Mouse (Mus musculus): ENCODE measurements around the gene Ubxn11. TPM values are rescaled to one million over a fixed set of nuclear protein-coding genes. Genes with fewer than 3 reads are reported as not detected.

Gene Ubxn11
- total and polyA plus RNA-seq, 3 experiments, result 6.0 to 38.8 (median 18.8) TPM

DNA sequence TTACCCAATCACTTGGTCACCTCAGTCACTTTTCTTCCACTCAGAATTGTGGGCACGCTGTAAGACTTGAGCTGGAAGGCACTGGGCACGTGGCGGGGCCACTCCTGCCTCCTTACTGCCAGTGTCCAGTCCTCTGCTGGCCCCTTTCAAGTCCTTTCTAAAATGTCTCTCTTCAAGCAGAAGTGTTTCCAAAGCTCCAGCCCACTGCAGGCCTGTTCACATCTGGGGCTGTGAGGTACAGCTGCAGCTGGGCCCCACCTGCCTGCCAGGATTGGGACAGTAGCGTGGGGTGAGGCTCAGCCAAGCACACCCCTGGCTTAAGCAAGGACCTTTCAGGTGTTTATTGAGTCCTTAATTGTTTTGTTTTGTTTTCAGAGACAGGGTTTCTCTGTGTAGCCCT, 11.7 kb downstream of the Ubxn11 start:
- Histone ChIP-seq H3K27me3 (replicated peaks) (no peaks in the 10 kb centered on the region), H3K36me3 (replicated peaks in 1 of 2; ENCODE audit: control insufficient read depth in 1 of 2, insufficient read depth in 1 of 2, low read length in 1 of 2) (peaks cover 36 to 55% of the 10 kb centered on the region in 2 experiments), H3K4me2 (ENCODE audit: insufficient read depth, low read depth, poor library complexity, severe bottlenecking) (no peak overlapping the region), H3K79me2 (replicated peaks; ENCODE audit: control insufficient read depth, extremely low read depth, insufficient read depth, poor library complexity, severe bottlenecking) (no peaks in the 10 kb centered on the region), H3K27ac (ENCODE audit: insufficient read depth, low read depth) (no peak overlapping the region), H3K9me3 (replicated peaks; ENCODE audit: low read length) (no peaks in the 10 kb centered on the region), H3K4me1 (ENCODE audit: control insufficient read depth in 1 of 2, insufficient read depth in 2 of 2) (peaks cover 37 to 84% of the 10 kb centered on the region in 2 experiments), H3K4me3 (replicated peaks in 1 of 3; ENCODE audit: low read depth in 2 of 3, low read length in 2 of 3, poor library complexity in 1 of 3) (no peak overlapping the region), H3K9ac (ENCODE audit: insufficient read depth, low read depth) (no peak overlapping the region)
- dilution Hi-C loops (cut with MboI; ENCODE audit: extremely low pct_ligation_motif_present, extremely low pct_unique_long_range_greater_than_20kb, low sequenced_read_pairs), result no loop called here
- DNase-seq (ENCODE audit: extremely low read depth), result no peak
- no peak for TF ChIP-seq GABPA (IDR thresholded peaks at IDR 0.05; ENCODE audit: insufficient replicate concordance, low read depth, low read length)
- in situ Hi-C loops (cut with MboI; ENCODE audit: low pct_ligation_motif_present, low pct_unique_long_range_greater_than_20kb, low sequenced_read_pairs), result no loop called here

DNA sequence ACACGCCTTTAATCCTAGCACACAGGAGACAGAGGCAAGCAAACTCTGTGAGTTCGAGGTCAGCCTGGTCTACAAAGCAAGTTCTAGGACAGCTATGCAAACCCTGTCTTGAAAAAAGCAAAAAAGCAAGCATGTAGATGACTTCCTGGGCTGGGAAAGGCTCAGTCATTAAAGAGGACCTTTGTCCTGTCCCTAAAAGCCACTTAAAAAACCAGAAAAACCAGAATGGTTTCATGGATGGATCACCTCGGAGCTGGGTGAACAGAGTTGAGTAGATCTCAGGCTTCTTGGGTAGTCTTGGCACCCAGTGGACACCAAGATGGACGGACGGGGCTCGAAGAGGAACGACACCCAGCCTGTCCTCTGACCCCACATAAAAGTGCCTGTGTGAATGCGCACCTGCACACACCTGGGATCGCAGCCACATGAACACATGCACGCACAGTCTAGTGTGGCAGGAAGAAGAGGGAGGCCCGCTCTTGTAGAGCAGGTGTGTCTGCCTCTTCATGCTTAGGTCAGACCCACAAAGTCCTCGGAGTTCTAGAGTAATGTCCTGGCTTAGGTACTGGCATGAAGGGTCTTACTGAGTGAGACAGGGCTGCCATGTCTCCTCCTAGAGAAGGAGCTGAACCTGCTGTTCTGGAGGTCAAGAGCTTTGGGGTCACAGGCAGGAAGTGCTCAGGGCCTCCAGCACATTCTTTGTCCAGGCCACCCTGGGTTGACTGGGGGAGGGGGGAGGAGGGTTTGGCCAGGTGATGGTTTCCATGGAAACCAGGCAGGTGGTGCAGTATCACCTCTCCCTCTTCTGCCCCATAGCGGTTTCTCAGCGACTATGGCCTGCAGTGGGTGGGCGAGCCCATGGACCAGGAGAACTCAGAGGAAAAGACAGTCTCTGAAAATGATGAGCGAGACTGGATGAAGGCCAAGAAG, 13.1 kb downstream of the Ubxn11 start:
- DNase-seq (ENCODE audit: extremely low read depth), result no peak
- Histone ChIP-seq H3K9me3 (replicated peaks; ENCODE audit: low read length) (no peaks in the 10 kb centered on the region), H3K27me3 (replicated peaks) (no peaks in the 10 kb centered on the region), H3K27ac (ENCODE audit: insufficient read depth, low read depth) (no peak overlapping the region; the same call in 1 of the 2 replicates), H3K4me1 (ENCODE audit: control insufficient read depth in 1 of 2, insufficient read depth in 2 of 2) (peaks cover 45 to 83% of the 10 kb centered on the region in 2 experiments), H3K4me2 (ENCODE audit: insufficient read depth, low read depth, poor library complexity, severe bottlenecking) (no peak overlapping the region), H3K79me2 (replicated peaks; ENCODE audit: control insufficient read depth, extremely low read depth, insufficient read depth, poor library complexity, severe bottlenecking) (no peaks in the 10 kb centered on the region), H3K4me3 (replicated peaks in 1 of 3; ENCODE audit: low read depth in 2 of 3, low read length in 2 of 3, poor library complexity in 1 of 3) (no peak overlapping the region), H3K9ac (ENCODE audit: insufficient read depth, low read depth) (no peak overlapping the region), H3K36me3 (replicated peaks in 1 of 2; ENCODE audit: control insufficient read depth in 1 of 2, insufficient read depth in 1 of 2, low read length in 1 of 2) (peaks cover 24 to 41% of the 10 kb centered on the region in 2 experiments)
- in situ Hi-C loops (cut with MboI; ENCODE audit: low pct_ligation_motif_present, low pct_unique_long_range_greater_than_20kb, low sequenced_read_pairs) (no loop called here), dilution Hi-C loops (cut with MboI; ENCODE audit: extremely low pct_ligation_motif_present, extremely low pct_unique_long_range_greater_than_20kb, low sequenced_read_pairs) (no loop called here)
- no peak for TF ChIP-seq BHLHE40 (IDR thresholded peaks at IDR 0.05; ENCODE audit: low read depth, low read length)
- no peak for TF ChIP-seq RAD21 (IDR thresholded peaks at IDR 0.05; ENCODE audit: low read depth, low read length)
- no peak for TF ChIP-seq SIN3A (IDR thresholded peaks at IDR 0.05; ENCODE audit: low read length)
- no peak for TF ChIP-seq MAFK (IDR thresholded peaks at IDR 0.05; ENCODE audit: insufficient replicate concordance, low read length)
- TF ChIP-seq TCF12 (IDR thresholded peaks at IDR 0.05; ENCODE audit: low read depth, low read length), result no peak
- no peak for TF ChIP-seq UBTF (IDR thresholded peaks at IDR 0.05; ENCODE audit: low read depth, low read length)
- TF ChIP-seq ZKSCAN1 (IDR thresholded peaks at IDR 0.05; ENCODE audit: borderline replicate concordance, low read depth, low read length), result no peak
- TF ChIP-seq POLR2A (IDR thresholded peaks at IDR 0.05; ENCODE audit: low read depth, low read length), result no peak
- no peak for TF ChIP-seq E2F4 (IDR thresholded peaks at IDR 0.05; ENCODE audit: insufficient replicate concordance, low read depth, low read length)
- TF ChIP-seq RCOR1 (conservative IDR thresholded peaks at IDR 0.05; ENCODE audit: low read depth, low read length), result no peak
- TF ChIP-seq MXI1 (IDR thresholded peaks at IDR 0.05; ENCODE audit: low read depth, low read length), result no peak
- no peak for TF ChIP-seq POLR2AphosphoS2 (IDR thresholded peaks at IDR 0.05; ENCODE audit: low read depth, low read length)
- TF ChIP-seq CHD1 (IDR thresholded peaks at IDR 0.05; ENCODE audit: low read depth, low read length), result no peak
- no peak for TF ChIP-seq EP300 (IDR thresholded peaks at IDR 0.05; ENCODE audit: low read length)
- TF ChIP-seq ZNF384 (IDR thresholded peaks at IDR 0.05; ENCODE audit: low read depth, low read length), result no peak
- TF ChIP-seq MEF2A (IDR thresholded peaks at IDR 0.05; ENCODE audit: borderline replicate concordance, low read depth, low read length), result no peak
- no peak for TF ChIP-seq PAX5 (IDR thresholded peaks at IDR 0.05; ENCODE audit: low read length)
- TF ChIP-seq KAT2A (IDR thresholded peaks at IDR 0.05; ENCODE audit: insufficient replicate concordance, low read length), result no peak

All from CH12.LX (cell line).